Mouse (Mus musculus) gonadal fat pad, adult 2 months (tissue): ENCODE measurements around the gene Gm14692. TPM values are rescaled to one million over a fixed set of nuclear protein-coding genes. Genes with fewer than 3 reads are reported as not detected.
"Not testable (repeated sequence)": the region's sequence is repeated elsewhere in the genome, so short reads cannot be mapped to it uniquely, and the experiment has no call there.

Experiments
- DNase-seq: peaks from one replicate; pipeline ENCODE4 v3.0.0-alpha.2; 2012; ENCODE audit warnings: low read depth
- polyA plus RNA-seq: library from polyadenylated mRNA; depleted of rRNA; stranded (reverse); fragments of >200 nt; gene quantifications from 2 replicates; pipeline ENCODE4 v1.2.3, GENCODE M21; 2012; rRNA removed

Gm14692 gene
- not detected in 2 replicates for polyA plus RNA-seq

DNA sequence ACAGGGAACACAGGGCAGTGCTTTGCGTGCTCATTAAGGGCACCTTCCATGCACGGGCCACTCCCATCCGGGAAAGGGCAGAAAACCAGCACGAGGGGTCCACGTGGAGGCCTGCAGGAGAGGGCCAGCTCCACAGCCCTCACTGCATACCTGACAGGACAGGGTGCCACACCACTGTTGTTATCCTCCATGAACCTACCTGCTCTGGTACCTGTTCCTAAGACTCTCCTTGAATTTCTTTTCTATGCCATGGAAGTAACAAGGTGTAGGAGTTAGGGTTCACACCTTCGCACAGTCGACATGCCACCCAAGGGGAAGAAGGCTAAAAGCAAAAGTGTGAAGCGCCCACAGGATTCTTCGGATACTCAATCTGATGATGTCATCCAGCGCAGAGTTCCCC, at the start of gene Gm14692:
Gm14692 (plus strand) TSS at position 301 of the 400 bp plus-strand sequence.
- DNase-seq, result not testable (repeated sequence)

DNA sequence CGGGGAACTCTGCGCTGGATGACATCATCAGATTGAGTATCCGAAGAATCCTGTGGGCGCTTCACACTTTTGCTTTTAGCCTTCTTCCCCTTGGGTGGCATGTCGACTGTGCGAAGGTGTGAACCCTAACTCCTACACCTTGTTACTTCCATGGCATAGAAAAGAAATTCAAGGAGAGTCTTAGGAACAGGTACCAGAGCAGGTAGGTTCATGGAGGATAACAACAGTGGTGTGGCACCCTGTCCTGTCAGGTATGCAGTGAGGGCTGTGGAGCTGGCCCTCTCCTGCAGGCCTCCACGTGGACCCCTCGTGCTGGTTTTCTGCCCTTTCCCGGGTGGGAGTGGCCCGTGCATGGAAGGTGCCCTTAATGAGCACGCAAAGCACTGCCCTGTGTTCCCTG, 2.0 kb upstream of the Gm14692 start, which contains the start of gene Gm1140:
Gm1140 (minus strand) TSS at position 101 of the 400 bp plus-strand sequence.
- not testable (repeated sequence) for DNase-seq

Other genes starting within 250 kb of the Gm14692 start
- not detected in 2 replicates for gene Gm1140, start 2.1 kb upstream of the Gm14692 start, polyA plus RNA-seq
- gene 4933436I01Rik, start 225.8 kb downstream of the Gm14692 start, polyA plus RNA-seq, result 0.08 TPM in 1 of 2 replicates, not detected in the other